Mouse (Mus musculus) midbrain, embryonic 12.5 days (tissue): ENCODE results near the gene Nlrp3. TPM values are rescaled to one million over a fixed set of nuclear protein-coding genes. Genes with fewer than 3 reads are reported as not detected.

ENCODE experiments used
- ATAC-seq: fragments of 200-750 bp; cut with Nextera tagmentation; 2 replicates; pipeline ENCODE4 v1.8.0; 2017; ENCODE audit warnings: low read depth, moderate TSS enrichment, moderate library complexity; ENCODE audit not compliant: low FRiP score
- H3K27ac ChIP-seq: fragments of 300-500 bp; sonication (generic); replicated peaks from 2 replicates; pipeline ENCODE4 v1.5.1; 2016; ENCODE audit warnings: mild to moderate bottlenecking
- H3K27me3 ChIP-seq: fragments of 300-500 bp; sonication (generic); 2 replicates; pipeline ENCODE4 v1.6.1; 2016; ENCODE audit warnings: mild to moderate bottlenecking
- H3K36me3 ChIP-seq: fragments of 300-500 bp; sonication (generic); 2 replicates; pipeline ENCODE4 v1.6.1; 2016
- H3K4me1 ChIP-seq: fragments of 300-500 bp; sonication (generic); 2 replicates; pipeline ENCODE4 v1.6.1; 2016
- H3K4me2 ChIP-seq: fragments of 300-500 bp; sonication (generic); replicated peaks from 2 replicates; pipeline ENCODE4 v1.6.1; 2016; ENCODE audit warnings: mild to moderate bottlenecking, moderate library complexity
- H3K4me3 ChIP-seq: fragments of 300-500 bp; sonication (generic); 2 replicates; pipeline ENCODE4 v1.5.1; 2016; ENCODE audit warnings: mild to moderate bottlenecking
- H3K9ac ChIP-seq: fragments of 300-500 bp; sonication (generic); replicated peaks from 2 replicates; pipeline ENCODE4 v1.6.1; 2016; ENCODE audit warnings: mild to moderate bottlenecking, moderate library complexity
- H3K9me3 ChIP-seq: fragments of 300-500 bp; sonication (generic); 2 replicates; pipeline ENCODE4 v1.6.1; 2016; ENCODE audit warnings: mild to moderate bottlenecking
- WGBS: fragments of 180-500 bp; shearing (Covaris S2); methylation state at CpG from one replicate; pipeline ENCODE4 v1.1.7; 2016; 5-methylcytosine and 5-hydroxymethylcytosine counted together
- polyA plus RNA-seq: library from polyadenylated mRNA; unstranded; fragments of >200 nt; fragmentation: Nextera tagmentation; extraction: Ambion mirVana; gene quantifications from 2 replicates; pipeline ENCODE4 v1.2.1, GENCODE M21; 2016

The Nlrp3 gene
- polyA plus RNA-seq, 1 experiment from 2014 or later, result 0.18 TPM

- H3K4me3 ChIP-seq, result no peak overlapping the region
- no peaks in the 10 kb centered on the region for H3K9me3 ChIP-seq
- 0 out of 2 replicates have a peak, but pooled peaks cover 10% of the 10 kb centered on the region for H3K36me3 ChIP-seq
- no peak overlapping the region for H3K27ac ChIP-seq
- no peaks in the 10 kb centered on the region for H3K27me3 ChIP-seq
- 82% methylated on average over 3 of the region's 3 CpGs for WGBS
- ATAC-seq, result no peak
- H3K9ac ChIP-seq, result no peak overlapping the region
- no peak overlapping the region for H3K4me2 ChIP-seq
- H3K4me1 ChIP-seq, result no peaks in the 10 kb centered on the region; the same call in 1 of the 2 replicates
Measured at GRCm38 (mm10) chr11:59514789-59515188, 26.6 kb upstream of the Nlrp3 start.

GRCm38 (mm10) chr11:59517441-59517840, 23.9 kb upstream of the Nlrp3 start:
- no peak for ATAC-seq
- no peak overlapping the region for H3K4me3 ChIP-seq
- WGBS, result 90% methylated on average over 1 of the region's 1 CpGs
- no peak overlapping the region for H3K9ac ChIP-seq
- no peak overlapping the region for H3K4me2 ChIP-seq
- no peaks in the 10 kb centered on the region for H3K27me3 ChIP-seq
- H3K4me1 ChIP-seq, result no peaks in the 10 kb centered on the region; the same call in 1 of the 2 replicates
- no peaks in the 10 kb centered on the region for H3K36me3 ChIP-seq
- no peaks in the 10 kb centered on the region for H3K9me3 ChIP-seq
- no peak overlapping the region for H3K27ac ChIP-seq

GRCm38 (mm10) chr11:59518226-59518625, 23.1 kb upstream of the Nlrp3 start:
- Histone ChIP-seq H3K9me3 (no peaks in the 10 kb centered on the region), H3K4me1 (no peaks in the 10 kb centered on the region; the same call in 1 of the 2 replicates), H3K36me3 (no peaks in the 10 kb centered on the region), H3K27me3 (no peaks in the 10 kb centered on the region), H3K4me3 (no peak overlapping the region), H3K9ac (no peak overlapping the region), H3K27ac (no peak overlapping the region), H3K4me2 (no peak overlapping the region)
- 67% methylated on average over 10 of the region's 10 CpGs for WGBS
- ATAC-seq, result no peak

GRCm38 (mm10) chr11:59519741-59520495, 21.4 kb upstream of the Nlrp3 start:
- no peak overlapping the region for H3K4me2 ChIP-seq
- H3K27me3 ChIP-seq, result no peaks in the 10 kb centered on the region
- ATAC-seq, result no peak

GRCm38 (mm10) chr11:59524150-59524549, 17.2 kb upstream of the Nlrp3 start:
- WGBS, result 100% methylated on average over 2 of the region's 2 CpGs
- Histone ChIP-seq H3K4me2 (no peak overlapping the region), H3K9me3 (no peaks in the 10 kb centered on the region), H3K27ac (no peak overlapping the region), H3K27me3 (no peaks in the 10 kb centered on the region), H3K4me1 (no peaks in the 10 kb centered on the region; the same call in 1 of the 2 replicates), H3K36me3 (no peaks in the 10 kb centered on the region), H3K4me3 (no peak overlapping the region), H3K9ac (no peak overlapping the region)
- no peak for ATAC-seq

More at GRCm38 (mm10) chr11:59519741-59520495, 21.4 kb upstream of the Nlrp3 start:
- no peaks in the 10 kb centered on the region for H3K36me3 ChIP-seq
- no peak overlapping the region for H3K27ac ChIP-seq
- H3K4me3 ChIP-seq, result no peak overlapping the region
- H3K9me3 ChIP-seq, result no peaks in the 10 kb centered on the region
- no peak overlapping the region for H3K9ac ChIP-seq
- no peaks in the 10 kb centered on the region; the same call in 1 of the 2 replicates for H3K4me1 ChIP-seq
- 74% methylated on average over 6 of the region's 6 CpGs for WGBS

GRCm38 (mm10) chr11:59525237-59525636, 16.1 kb upstream of the Nlrp3 start:
- 9% methylated on average over 10 of the region's 10 CpGs for WGBS
- Histone ChIP-seq H3K4me3 (no peak overlapping the region), H3K27me3 (no peaks in the 10 kb centered on the region), H3K36me3 (no peaks in the 10 kb centered on the region), H3K9ac (no peak overlapping the region), H3K4me2 (no peak overlapping the region), H3K9me3 (no peaks in the 10 kb centered on the region), H3K27ac (no peak overlapping the region), H3K4me1 (no peaks in the 10 kb centered on the region)
- ATAC-seq, result no peak

DNA sequence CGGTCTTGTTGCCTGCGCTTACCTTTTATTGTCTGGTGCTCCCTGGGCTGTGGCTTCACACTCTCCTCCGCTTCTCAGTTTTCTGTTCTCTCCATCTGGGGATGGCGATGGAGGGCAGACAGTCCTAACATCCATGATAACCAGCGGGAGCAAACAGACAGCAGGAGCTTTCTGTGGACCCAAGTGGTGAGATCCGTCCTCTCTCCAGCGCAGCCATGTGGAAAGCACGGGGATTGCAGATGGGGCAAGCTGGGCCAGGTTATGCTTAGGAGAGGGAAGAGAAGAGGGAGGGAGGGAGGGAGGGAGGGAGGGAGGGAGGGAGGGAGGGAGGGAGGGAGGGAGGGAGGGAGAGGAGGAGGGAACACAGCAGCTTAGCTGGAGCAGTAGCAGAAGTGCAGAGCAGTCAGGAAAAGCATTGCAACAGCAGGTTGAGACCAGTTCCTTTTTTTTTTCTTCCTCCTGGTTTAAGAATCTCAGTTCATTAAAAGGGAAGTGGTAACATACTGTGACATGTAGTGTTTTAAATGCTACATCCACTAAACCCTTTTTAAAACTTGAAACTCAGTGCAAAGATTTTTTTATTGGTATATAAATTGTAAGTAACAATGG, 14.8 kb upstream of the Nlrp3 start, which contains the start of gene Zkscan17:
Gene Zkscan17, minus strand, starts transcription at position 280 of the 609 bp plus-strand sequence.
- Histone ChIP-seq H3K4me1 (no peaks in the 10 kb centered on the region), H3K9ac (no peak within 1 kb of the TSS), H3K4me2 (no peak within 1 kb of the TSS), H3K27ac (no peak within 1 kb of the TSS), H3K4me3 (no peak within 1 kb of the TSS), H3K36me3 (no peaks in the 10 kb centered on the region), H3K9me3 (no peaks in the 10 kb centered on the region), H3K27me3 (no peaks in the 10 kb centered on the region)
- whole genome bisulfite sequencing, result 45% methylated on average over 8 of the region's 8 CpGs
- ATAC-seq, result no peak

GRCm38 (mm10) chr11:59530221-59530620, 11.1 kb upstream of the Nlrp3 start:
- Histone ChIP-seq H3K4me2 (no peak overlapping the region), H3K36me3 (no peaks in the 10 kb centered on the region), H3K4me3 (no peak overlapping the region), H3K4me1 (no peaks in the 10 kb centered on the region), H3K9ac (no peak overlapping the region), H3K27me3 (no peaks in the 10 kb centered on the region), H3K27ac (no peak overlapping the region), H3K9me3 (no peaks in the 10 kb centered on the region)
- ATAC-seq, result no peak
- WGBS, result 87% methylated on average over 5 of the region's 5 CpGs

DNA sequence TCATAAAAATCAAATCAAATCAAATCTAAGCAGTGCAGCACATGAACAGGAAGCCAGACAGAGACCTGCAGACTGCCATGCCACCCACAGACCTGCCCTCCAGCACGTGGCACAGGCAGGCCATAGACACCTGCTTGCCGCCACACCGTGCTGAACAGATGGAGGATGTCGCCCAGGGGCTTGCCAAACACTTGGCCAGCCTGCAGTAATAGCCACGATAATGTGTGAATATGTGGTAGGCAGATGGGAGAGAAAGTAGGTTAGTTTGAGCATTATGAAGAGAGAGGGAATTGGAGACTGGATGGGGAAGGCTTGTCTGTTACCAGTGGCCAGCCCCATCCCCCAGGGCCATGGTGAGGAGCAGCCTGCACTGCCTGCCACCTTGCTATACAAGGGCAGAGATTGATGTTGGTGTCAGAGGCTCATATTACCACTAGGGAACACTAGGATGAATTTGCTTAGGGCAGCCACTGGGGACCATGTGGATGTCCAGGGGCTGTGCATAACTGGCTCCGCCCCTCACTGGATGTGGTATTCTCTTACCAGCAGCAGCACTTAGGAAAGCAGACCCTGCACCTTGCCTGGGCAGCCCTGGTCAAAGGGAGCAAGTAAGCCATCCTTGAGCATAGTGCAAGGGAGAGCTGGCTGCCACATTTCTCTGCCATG, 10.4 kb upstream of the Nlrp3 start:
- 78% methylated on average over 6 of the region's 6 CpGs for WGBS
- H3K9ac ChIP-seq, result no peak overlapping the region

DNA sequence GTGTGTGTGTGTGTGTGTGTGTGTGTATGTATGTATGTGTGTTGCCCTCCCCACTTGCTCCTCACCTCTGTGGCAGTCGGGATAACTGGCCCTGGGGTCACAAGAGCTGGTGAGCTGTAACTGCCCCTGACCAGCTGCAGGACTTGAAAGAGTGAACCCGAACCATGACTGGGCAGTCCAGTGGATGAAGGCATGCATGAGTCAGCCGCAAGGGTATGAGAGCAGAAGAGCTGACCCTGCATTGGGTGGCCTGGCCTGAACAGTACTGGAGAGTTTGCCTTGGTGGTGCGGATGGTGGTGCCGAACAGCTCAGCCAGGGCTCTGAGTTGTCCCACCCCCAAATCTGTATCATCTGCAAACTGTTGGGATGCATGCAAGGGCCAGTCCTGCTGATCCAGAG, 9.8 kb upstream of the Nlrp3 start:
- WGBS, result 87% methylated on average over 5 of the region's 5 CpGs
- H3K9ac ChIP-seq, result no peak overlapping the region
- no peak overlapping the region for H3K4me3 ChIP-seq
- no peak overlapping the region for H3K4me2 ChIP-seq
- no peaks in the 10 kb centered on the region for H3K27me3 ChIP-seq
- no peaks in the 10 kb centered on the region for H3K36me3 ChIP-seq
- H3K27ac ChIP-seq, result no peak overlapping the region
- ATAC-seq, result no peak
- no peaks in the 10 kb centered on the region for H3K4me1 ChIP-seq
- no peaks in the 10 kb centered on the region for H3K9me3 ChIP-seq

More for the DNA sequence above, 10.4 kb upstream of the Nlrp3 start:
- H3K4me1 ChIP-seq, result no peaks in the 10 kb centered on the region
- H3K27me3 ChIP-seq, result no peaks in the 10 kb centered on the region
- H3K36me3 ChIP-seq, result no peaks in the 10 kb centered on the region
- H3K4me2 ChIP-seq, result no peak overlapping the region
- H3K9me3 ChIP-seq, result no peaks in the 10 kb centered on the region
- H3K4me3 ChIP-seq, result no peak overlapping the region
- H3K27ac ChIP-seq, result no peak overlapping the region
- no peak for ATAC-seq

GRCm38 (mm10) chr11:59537218-59538130, 3.9 kb upstream of the Nlrp3 start:
- Histone ChIP-seq H3K4me2 (no peak overlapping the region), H3K4me3 (no peak overlapping the region), H3K4me1 (no peaks in the 10 kb centered on the region), H3K27ac (no peak overlapping the region), H3K9me3 (no peaks in the 10 kb centered on the region), H3K9ac (no peak overlapping the region), H3K27me3 (no peaks in the 10 kb centered on the region), H3K36me3 (no peaks in the 10 kb centered on the region)
- WGBS, result 72% methylated on average over 16 of the region's 16 CpGs
- ATAC-seq, result no peak
